Mouse (Mus musculus): Measurements from ENCODE around the gene Tspan12.
A peak's percentile ranks its signal among the peaks of the same experiment; 100 is the strongest.
"Not testable (repeated sequence)": the region's sequence is repeated elsewhere in the genome, so short reads cannot be mapped to it uniquely, and the experiment has no call there.

The Tspan12 gene

DNA sequence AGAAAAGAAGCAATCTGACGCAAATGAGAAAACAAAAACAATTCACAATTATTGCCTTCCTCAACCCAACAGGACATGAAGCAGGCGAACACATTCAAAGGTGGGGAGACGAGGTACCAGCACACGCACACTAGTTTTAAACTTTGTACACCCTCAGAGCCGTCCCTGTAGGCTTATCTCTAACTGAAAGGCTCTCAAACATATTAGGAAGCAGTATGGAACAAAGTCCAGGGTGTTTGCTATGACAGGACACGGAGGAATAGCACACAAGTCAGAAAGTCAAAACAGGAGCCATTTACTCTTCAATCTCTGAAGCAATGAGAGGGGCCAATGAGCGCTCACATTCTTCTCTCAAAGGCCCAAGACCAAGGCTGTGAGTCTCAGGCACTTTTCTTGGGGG lies 24.3 kb downstream of the Tspan12 start:
- DNase-seq, result no peak

DNA sequence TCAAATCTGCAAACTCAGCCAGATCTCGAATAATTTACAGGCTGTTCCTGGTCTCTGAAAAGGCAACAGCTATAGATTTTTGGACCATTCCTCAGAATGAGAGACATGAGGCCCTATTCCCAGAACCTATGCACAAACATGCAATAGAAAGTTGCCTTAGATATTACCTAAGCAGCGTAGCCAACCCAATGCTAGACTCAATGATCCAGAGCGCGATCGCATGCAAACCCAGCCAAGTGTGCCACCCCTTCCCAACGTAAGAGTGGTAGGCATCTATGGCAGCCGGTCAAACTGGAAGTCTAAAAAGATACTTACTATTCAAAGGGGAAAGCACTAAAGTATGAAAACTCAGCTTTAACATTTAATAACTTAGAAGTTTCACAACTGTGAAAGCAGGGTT lies 28.6 kb downstream of the Tspan12 start:
- no peak for DNase-seq

DNA sequence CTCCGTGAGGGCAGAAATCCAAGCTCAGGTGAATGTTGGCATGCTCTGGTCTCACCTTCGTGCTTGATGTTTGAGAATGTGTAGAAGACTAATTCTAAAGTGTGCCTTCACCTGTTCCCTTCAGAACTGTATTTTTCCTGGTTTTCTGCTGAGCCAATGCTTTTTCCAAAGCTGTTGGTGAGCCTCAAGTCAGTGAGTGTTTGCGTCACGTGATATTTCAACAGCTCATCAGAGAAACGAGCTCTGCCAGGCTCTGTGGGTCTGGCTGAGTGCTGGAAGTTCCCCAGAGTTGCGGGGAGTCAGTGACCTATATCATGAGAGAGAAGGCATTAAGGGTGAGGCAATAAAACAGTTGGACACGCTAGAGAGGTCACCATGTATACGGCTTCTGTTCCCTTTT lies 29.0 kb downstream of the Tspan12 start:
- peak; percentile 34 to 70 for DNase-seq

DNA sequence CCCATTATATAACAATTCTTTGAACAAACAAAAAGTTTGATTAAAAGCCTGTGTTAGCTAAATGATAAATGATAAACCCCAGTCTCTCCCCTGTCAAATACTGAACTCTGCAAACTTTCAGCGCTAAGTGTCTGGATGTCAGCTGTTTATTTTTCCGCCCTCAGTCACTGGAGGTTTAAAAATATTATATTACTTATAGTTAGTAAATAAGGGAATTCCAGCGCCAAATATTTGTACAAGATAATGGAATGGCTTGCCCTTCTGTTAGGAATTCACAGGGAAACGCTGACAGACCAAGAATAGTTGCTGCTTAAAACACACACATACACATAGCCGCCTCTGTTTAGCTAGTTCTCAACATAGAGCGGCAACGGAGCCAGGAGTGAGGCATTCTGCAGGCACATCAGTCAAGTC lies 29.6 kb downstream of the Tspan12 start:
- no peak for DNase-seq

DNA sequence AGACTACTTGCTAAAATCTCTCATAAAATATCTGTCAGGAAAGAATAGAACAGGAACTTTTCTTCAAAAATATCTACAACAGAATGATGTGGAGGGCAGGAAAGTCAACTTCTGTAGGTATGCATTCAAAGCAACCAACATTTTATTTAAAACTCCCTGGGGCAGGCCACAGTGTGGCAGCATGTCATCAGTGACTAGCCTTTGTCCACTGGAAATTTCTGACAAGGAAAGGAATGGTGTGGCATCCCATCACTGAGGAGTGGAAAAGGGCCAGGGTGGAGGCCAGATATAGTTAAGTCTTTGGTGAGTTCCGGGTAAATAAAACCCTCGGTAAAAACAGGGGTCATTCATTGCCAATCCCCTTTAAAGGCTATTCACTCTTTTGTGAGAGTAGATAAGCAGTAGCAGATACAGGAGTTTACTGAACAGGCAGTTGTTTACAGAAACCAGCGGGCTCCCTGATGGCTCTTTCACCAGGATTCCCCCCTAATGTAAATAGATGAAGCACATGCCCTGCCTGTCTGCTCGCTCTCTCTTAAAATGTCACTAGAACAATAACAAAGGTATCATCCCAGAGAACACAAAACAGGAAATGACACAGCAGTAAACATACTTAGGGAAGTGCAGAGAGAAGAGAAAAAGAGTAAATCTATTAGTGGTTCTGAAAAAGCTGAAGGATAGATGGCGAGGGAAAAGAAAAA lies 34.1 kb downstream of the Tspan12 start:
- DNase-seq, result no peak

DNA sequence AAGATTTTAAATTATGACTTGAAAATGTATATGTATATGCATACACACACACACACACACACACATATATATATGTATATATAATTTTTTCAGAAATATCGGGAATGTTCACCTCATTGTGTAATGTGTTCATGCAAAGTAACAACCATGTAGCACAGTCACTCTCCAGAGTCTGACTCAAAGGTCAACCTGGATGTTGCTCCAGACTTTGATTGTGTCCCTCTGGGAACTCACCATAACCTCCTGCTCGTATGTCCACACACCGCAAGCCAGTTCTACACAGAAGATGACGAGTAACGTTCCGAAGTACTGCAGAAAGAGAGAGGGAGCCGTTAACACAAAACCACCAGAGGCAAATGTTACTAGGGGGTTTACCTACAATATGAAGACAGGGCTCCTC lies 46.3 kb downstream of the Tspan12 start:
- no peak for DNase-seq

DNA sequence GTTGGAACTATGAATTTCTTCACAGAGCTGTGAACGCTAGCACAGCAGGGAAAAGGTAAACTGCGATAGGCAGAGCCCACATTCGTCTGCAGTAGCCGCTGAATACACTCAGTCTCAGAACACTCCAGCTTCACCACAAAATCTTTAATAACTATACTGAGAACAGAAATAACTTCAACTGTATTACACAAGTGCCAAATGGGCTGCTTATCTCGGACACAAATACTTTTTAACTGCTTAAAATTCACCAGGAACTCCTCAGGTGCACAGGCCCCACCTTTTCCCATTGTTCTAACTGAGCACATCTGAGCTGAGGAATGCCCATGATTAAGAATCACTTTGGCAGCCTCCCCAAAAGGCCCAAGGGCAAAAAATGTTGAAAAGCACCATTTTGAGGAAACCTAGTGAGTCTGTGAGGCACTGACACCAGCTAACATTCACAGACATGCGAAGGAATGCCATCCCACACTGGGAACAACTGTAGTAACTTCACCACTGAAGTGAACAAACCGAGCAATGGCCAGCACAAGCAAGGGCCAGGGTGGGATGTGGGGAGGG lies 47.2 kb downstream of the Tspan12 start:
- no peak for DNase-seq

DNA sequence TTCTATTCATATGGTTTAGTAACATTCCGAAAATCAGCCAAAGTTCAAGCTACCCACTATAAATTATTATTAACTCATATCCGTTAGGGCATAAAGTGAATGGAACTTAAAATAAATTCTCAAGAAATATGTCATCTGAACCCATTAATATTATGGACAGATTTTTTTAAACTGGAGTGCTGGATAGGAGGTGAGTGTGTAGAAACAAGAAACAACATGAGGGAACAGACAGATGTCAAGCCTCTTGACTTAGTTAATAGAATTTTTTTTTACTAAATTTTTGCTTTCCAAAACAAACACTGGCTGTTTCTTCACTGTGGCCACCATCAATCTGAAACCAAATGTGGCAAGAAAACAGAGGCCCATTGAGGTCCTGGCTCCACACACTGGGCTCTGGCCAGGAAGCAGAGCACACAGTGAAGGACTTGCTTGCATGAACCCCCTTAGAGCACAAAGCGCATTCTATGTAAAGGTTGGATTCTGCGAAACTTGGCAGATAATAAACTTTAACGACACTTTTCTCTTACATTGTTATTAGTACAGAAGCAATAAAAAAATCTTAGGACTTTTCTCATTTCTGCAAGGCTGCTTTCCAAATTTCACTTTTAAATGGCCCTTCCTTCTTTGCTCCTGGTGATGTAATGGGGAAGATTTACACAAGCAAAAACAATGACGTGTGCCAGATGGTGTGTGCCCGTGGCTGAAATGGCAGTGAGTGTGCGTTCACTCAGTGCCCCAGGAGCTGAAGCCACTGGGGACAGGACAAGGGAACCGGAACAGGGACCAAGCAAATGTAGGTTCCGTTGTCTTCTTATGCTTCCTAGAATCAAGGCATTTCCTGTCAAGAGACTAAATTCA lies 48.6 kb downstream of the Tspan12 start:
- no peak for DNase-seq

DNA sequence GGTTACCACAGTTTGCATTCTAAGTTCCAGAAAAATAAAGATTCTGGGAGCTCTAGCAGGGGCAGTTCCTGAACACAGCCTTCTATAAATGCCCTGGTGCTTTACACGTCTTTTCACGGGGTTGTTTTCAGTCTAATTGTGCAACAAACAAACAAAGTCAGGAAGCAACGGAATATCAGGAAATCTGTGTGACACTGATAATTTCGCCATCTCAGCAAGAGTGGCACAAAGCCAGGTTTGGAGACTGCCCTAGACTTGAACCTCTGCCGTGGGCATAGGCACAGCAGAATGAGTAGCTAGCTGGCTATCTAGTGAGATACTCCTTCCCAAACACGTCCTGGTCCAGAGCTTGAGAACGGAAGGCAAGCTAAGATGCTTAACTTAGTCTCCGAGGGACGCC lies 53.7 kb downstream of the Tspan12 start:
- peak; percentile 73 to 80 for DNase-seq

DNA sequence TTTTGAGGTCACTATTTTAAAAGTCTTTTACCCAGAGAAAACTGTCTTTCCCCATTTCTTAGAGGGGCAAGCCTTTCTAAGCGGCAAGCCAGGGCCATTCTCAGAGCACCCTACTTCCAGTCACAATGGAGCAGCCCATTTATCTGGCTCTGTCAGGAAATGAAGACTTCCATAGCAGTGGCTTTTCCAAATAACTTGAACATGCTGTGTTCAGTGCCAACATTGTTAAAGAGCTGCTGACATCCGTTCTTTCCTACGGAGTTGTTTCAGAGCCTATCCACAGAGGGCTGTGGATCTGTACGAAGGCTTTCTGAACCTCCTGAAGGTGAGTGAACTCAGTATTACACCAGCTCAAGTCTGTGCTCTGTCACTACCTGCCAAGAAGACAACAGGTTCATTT lies 55.2 kb downstream of the Tspan12 start:
- peak; percentile 20 to 52 for DNase-seq

DNA sequence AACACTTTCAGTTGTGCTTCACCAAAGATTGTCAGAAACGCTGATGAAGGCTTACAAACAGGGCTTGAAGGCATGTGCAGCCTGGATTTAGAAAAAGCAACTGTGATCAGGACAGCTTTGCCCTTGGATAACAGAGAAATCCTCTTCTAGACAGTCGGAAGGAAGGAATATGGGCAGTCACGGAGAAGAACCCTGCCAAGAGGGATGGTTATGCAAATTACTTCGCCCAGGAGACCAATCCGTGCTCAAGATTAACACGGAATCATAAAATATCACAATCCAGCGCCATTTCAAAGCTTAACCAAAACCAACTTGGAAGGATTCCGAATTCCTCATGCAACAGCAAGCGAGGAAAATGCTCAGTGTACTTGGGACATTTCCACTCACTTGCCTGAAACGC lies 55.9 kb downstream of the Tspan12 start:
- DNase-seq, result no peak

DNA sequence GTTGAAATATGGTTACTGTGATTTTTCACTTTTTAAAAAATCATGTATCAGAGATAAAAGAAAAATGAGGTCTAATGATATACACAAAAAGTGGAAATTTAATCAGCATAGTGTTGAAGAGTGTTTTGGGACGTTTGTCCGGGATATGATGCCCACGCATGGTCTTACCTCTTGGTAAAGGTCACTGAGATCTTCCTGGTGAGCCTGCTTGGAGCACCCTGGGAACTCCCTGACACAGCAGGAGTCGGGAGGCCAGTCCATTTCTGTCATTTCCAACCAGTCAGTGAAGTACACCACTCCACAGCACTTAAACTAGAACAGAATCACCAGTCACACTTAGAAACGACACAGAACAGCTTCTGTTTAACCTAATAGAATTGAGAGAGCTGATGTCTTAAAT lies 56.9 kb downstream of the Tspan12 start:
- DNase-seq, result no peak

DNA sequence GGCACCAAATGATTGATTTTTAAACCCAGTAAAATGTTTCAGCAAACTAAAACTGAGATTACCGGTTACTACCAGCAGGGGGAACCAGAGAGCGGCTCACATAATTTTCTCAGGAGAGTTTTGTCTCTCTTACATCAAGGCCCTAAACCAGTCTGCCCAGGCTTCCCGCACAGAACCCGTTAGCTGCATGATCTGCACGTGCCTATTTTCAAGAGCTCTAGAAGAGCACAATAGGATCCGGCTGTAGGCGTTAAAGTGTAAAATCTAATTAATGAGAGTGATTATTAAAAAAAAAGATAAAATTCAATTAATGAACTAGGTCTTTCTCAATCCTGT lies 57.3 kb downstream of the Tspan12 start:
- DNase-seq, result peak; percentile 71 to 74

DNA sequence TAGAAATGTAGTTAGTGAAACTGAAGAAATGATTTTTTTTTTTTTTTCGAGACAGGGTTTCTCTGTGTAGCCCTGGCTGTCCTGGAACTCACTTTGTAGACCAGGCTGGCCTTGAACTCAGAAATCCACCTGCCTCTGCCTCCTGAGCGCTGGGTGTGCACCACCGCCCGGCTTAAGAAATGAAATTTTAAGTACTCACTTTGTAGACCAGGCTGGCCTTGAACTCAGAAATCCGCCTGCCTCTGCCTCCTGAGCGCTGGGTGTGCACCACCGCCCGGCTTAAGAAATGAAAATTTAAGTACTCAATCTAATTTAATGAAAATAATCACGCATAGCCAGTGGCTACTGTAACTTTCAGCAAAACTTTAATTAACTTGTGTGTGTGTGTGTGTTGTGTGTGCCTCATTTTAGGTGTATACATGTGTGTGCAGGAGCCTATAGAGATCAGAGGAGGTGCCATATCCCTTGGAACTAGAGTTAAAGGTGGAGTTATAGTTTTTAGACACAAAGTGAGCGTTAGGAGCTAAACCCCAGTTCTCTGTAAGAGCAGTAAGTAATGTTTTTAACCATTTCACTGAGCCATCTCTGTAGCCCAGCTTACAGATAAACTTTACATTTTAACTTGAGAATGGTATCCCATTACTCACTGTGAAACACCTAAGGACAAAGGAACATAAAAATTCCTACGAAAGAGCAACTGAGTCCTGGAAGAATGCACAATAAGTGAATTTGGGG lies 57.8 kb downstream of the Tspan12 start:
- DNase-seq, result no peak

DNA sequence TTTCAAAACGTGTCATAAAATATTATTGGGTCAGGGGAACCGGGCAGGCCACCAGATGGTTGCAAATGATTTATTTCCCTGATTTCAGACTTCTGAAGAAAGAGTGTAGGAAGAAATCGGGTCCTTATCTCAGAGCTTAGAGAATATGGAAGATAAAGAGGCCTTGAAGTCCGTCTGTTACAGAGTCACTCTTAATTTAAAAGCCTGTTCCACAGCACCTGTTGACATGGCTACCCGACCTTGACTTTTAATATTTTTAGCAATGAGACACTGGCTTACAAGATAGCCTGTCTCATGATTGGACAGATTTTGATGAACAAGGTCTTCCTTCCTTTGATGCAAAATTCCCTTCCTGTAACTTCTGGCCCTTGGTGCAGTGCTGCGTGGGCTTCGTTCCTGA lies 61.0 kb downstream of the Tspan12 start:
- DNase-seq, result no peak

DNA sequence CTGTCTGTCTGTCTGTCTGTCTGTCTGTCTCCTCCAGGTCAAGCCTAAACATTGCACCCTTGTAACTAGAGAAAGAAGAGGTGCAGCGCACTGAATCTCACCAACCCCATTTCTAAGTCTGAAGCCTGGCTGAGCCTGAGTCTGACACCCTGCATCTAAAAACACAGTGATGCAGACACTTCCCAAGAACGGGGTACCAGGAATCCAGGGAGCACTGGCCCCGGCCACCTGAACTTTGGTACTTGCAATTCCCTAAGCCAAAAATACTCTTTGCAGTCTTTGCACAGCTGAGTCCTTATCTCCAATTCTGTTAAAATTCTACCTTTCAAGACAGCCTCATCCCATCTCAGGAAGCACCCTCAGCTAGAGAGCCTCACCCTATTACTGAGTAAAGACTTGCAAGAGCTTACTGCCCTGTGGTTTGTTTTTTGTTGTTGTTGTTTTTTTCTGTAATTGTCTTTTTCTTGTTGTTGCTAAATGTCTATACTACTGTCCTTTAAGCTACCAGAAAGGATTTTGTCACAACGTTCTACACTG lies 61.7 kb downstream of the Tspan12 start:
- no peak for DNase-seq

DNA sequence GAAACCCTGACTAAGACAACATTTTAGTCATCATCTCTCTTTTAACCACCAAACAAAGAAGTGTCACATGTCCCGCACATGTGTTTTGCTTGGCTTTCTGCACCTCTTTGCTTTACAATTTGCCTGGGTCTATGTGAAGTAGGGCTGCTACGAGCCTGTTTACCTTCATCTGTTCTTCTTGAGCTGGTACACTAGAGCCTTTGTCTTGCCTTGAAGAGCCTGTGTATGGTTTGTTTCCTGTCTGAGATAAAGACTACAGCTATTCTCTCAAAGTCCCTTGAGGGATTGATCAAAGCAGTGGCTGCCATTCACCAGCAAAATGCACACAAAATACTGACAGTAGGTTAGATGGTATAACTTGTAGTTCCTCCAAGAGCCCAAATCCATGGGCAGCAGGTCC lies 62.3 kb downstream of the Tspan12 start:
- no peak for DNase-seq

DNA sequence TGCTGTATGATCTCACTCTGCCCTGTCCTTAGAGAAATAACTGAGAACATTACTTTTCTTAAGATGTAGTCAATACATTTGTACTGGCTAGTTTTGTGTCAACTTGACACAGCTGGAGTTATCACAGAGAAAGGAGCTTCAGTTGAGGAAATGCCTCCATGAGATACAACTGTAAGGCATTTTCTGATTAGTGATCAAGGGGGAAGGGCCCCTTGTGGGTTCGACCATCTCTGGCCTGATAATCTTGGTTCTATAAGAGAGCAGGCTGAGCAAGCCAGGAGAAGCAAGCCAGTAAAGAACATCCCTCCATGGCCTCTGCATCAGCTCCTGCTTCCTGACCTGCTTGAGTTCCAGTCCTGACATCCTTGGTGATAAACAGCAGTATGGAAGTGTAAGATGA lies 62.7 kb downstream of the Tspan12 start:
- not testable (repeated sequence) for DNase-seq

DNA sequence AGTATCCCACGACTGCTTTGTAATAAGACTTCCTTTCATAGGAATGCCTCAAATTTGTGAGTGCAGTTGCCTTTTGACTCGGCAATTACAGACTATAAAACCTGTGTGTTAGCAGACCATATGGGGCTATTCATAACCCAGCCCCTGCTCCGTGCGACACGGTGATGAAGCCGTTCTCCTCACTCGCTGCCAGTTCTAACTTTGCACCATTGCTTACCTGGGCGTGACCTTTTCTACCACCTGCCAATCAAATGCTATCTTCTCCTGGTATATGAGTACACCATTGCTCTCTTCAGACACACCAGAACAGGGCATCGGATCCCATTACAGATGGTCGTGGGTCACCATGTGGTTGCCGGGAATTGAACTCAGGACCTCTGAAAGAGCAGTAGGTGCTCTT lies 64.6 kb downstream of the Tspan12 start:
- no peak for DNase-seq

DNA sequence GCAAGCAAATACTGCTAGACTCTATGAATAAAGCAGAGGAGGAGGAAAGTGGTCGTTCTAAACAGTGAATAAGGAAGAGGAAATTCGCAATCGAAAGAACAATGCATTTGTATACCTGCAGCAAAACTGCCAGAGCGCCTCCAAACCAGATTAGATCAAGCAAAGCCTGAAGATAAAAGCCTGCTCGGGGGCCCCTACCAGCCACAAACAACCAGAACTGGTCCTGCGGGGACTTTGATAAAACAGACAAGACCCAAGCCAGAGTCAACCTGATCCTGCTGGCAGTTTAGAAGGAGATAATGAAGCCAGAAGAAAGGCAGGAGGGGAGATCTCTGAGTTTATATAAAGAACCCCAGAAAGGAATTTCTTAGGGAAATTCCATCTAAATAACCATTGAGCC lies 65.0 kb downstream of the Tspan12 start:
- no peak for DNase-seq

DNA sequence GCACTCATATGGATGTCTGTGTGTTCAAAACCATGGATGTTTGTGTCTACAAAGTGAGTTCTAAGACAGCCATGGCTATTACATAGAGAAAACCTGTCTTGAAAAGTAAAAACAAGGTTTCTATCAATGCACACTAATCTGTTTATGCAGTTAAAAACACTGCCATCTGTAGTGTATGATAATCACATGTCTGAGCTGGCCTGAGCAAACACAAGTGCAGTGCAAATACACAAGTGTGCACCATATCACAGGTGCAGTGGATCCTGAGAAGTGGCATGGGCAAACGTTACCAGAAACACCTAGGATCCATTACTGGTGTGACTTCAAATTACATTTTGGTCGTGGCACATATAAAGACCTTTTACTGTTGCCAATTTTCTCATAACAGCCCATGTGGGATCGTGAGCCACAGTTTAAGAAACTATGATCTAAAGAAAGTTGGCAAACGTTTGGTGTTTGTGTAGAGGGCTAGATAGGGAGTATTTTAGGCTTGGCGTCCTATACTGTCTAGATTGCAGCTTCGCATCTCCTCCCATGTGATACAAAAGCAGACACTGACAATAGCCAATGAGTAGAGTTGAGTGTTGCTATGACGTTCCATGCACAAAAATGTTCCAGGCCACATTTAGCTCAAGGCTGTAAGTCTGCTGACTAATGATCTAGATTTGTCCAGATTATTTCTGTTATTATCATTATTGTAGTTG lies 78.0 kb downstream of the Tspan12 start:
- no peak for DNase-seq

DNA sequence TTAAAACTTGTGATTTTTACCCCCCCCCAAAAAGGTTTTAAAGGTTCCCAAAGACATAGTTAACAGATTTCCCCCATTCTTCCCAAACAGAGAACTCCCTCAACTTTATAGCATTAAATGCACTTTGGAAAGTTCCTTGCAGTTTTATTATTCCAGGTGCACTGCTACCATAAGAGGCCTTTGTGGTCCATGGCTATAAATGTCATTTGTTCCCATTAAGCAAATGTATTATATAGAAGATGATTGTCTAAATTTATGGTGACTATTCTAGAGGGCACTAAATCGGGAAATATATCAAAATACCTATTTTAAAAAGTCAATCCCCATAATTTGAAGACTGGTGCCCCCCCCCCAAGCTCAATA lies 82.9 kb downstream of the Tspan12 start:
- no peak for DNase-seq
